Mouse (Mus musculus): Measurements from ENCODE around the gene Enc1. TPM values are rescaled to one million over a fixed set of nuclear protein-coding genes. Genes with fewer than 3 reads are reported as not detected.

Gene Enc1
- polyA plus RNA-seq, 1 experiment from 2014 or later, result 11.1 TPM

DNA sequence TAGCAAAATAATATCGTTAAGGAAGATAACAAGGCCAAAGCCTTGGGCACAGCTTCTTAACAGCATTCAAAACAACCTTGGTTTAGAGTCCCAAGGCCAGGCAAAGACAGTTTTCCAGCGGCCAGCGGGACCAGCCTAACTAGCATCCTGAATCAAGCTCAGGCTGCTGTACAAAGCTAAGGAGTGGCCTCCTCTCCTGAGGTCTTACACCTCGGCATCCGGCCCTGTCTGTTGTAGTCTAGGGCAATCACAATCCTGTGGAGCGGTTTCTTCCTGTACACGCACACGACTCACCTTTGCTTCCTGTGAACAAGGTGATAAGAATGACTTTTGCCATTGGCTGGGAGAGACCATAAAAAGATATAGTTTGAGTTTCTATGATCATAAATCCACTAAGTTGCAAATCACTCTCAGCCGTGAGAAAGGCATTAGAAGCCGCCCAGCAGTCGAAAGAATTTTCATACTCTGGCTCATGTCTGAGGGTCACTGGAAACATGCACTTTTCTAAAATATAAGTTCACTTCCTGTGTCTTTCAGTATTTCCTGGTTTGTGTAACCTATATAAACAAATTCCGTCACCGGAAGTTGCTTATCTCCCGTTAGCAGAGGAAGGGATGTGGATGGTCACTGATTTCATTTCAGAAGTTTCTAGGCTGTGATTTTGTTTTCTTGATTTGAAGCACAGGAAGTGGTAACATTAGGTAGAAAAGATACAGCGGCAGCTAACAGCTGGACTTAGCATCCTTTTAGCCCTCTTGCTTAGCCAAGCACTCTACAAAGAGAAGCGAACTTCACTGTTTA is 2.5 kb upstream of the Enc1 start:
- Histone ChIP-seq H3K36me3 (ENCODE audit: control insufficient read depth, insufficient read depth, low read length) (no peaks in the 10 kb centered on the region), H3K4me1 (replicated peaks; ENCODE audit: control insufficient read depth, insufficient read depth, low read length) (peaks cover 28% of the 10 kb centered on the region), H3K9ac (ENCODE audit: low read length) (no peak overlapping the region), H3K27me3 (ENCODE audit: control insufficient read depth, insufficient read depth, low read depth, low read length) (no peaks in the 10 kb centered on the region), H3K27ac (ENCODE audit: low read length) (peak overlapping the region; percentile 97), H3K9me3 (ENCODE audit: control insufficient read depth, low read length) (no peaks in the 10 kb centered on the region), H3K4me2 (ENCODE audit: low read depth, low read length) (no peak overlapping the region), H3K4me3 (ENCODE audit: low read length) (no peak overlapping the region)
- ATAC-seq (ENCODE audit: low read depth), result no peak
- 36% methylated on average over 16 of the region's 16 CpGs for WGBS

DNA sequence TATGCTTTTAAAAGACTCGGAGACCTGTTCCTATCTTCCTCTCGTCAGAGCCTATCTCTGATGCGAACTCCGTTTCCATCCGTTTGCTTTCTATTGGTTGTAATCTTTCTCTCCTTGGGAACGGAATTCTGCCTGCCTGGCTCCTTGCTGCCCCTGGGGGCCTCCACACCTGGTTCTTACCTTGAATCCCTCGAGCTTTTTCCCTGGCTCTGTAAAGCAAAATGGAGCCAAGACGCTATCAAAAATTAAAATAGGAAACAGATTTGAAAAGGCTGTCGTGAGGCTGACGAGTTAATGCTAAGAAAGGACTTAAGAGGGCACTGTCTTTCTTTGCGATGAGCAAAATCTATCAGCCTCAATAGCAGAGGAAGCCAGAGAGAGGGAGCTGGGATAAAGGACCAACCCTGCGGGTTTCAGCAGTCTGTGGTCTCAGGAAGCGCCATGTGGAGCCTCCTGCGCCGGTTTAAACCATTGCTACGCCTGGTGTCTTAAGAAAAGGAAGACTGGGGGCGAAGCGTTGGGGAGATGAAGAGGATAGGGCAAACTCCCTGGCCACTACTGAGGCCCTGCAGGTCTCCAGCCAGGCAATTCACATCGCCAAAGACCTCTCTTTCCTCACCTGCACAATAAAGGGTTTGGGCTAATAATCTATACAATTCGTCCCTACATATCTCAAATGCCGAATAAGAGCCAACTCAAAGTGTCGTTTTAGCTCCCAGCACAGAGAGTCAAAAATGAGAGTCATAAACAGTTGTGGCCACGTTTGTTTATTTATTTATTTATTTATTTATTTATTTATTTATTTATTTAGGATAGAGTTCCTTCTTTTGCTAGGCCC is 1.3 kb upstream of the Enc1 start:
- WGBS, result 6% methylated on average over 23 of the region's 23 CpGs
- Histone ChIP-seq H3K4me1 (replicated peaks; ENCODE audit: control insufficient read depth, insufficient read depth, low read length) (peaks cover 40% of the 10 kb centered on the region), H3K27ac (ENCODE audit: low read length) (peak overlapping the region; percentile 97), H3K9ac (ENCODE audit: low read length) (peak overlapping the region; percentile 54), H3K9me3 (ENCODE audit: control insufficient read depth, low read length) (no peaks in the 10 kb centered on the region), H3K27me3 (ENCODE audit: control insufficient read depth, insufficient read depth, low read depth, low read length) (no peaks in the 10 kb centered on the region), H3K4me3 (ENCODE audit: low read length) (peak overlapping the region; percentile 85), H3K36me3 (ENCODE audit: control insufficient read depth, insufficient read depth, low read length) (no peaks in the 10 kb centered on the region), H3K4me2 (ENCODE audit: low read depth, low read length) (peak overlapping the region; percentile 79)
- peak; percentile 27 for ATAC-seq (ENCODE audit: low read depth)

DNA sequence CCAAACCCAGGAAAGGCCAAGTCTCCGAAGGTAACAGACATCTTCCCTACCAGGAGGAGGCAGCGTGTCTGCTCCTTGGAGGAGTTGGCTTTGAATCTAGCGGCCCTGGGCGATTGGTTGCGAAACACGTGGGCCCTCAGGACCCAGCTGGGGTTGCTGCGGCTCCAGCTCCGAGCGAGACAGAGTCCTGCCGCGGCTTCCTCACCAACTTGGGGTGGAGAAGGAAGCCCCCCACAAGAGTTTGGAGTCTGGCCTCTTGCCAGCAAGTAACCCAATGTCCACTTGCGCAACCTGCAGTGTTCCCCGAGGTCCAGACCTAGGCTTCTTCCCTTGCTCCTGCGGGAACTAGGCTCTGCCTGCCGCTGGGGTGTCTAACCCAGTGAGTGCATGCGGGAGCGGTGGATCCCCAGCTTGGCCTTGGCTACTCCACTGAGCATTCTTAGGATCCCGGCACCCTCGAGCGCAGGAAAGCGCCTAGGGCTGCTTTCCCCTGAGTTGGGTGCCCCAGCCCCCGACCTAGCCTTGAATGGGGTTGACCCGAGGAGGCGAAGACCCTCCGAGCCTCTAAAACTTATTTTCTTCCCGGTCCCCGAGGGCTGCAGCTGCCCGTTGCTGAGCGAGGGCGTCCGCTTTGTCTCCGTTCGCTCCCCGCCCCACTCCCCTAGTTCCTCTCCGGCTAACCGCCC is 483 bp upstream of the Enc1 start:
- Histone ChIP-seq H3K36me3 (ENCODE audit: control insufficient read depth, insufficient read depth, low read length) (peaks cover 3% of the 10 kb centered on the region), H3K4me3 (ENCODE audit: low read length) (peak overlapping the region; percentile 85), H3K4me1 (replicated peaks; ENCODE audit: control insufficient read depth, insufficient read depth, low read length) (peaks cover 46% of the 10 kb centered on the region), H3K9me3 (ENCODE audit: control insufficient read depth, low read length) (no peaks in the 10 kb centered on the region), H3K27ac (ENCODE audit: low read length) (peak overlapping the region; percentile 97), H3K4me2 (ENCODE audit: low read depth, low read length) (peak overlapping the region; percentile 79), H3K9ac (ENCODE audit: low read length) (peak overlapping the region; percentile 84), H3K27me3 (ENCODE audit: control insufficient read depth, insufficient read depth, low read depth, low read length) (no peaks in the 10 kb centered on the region)
- 0% methylated on average over 34 of the region's 36 CpGs for WGBS
- peak; percentile 72 for ATAC-seq (ENCODE audit: low read depth)

DNA sequence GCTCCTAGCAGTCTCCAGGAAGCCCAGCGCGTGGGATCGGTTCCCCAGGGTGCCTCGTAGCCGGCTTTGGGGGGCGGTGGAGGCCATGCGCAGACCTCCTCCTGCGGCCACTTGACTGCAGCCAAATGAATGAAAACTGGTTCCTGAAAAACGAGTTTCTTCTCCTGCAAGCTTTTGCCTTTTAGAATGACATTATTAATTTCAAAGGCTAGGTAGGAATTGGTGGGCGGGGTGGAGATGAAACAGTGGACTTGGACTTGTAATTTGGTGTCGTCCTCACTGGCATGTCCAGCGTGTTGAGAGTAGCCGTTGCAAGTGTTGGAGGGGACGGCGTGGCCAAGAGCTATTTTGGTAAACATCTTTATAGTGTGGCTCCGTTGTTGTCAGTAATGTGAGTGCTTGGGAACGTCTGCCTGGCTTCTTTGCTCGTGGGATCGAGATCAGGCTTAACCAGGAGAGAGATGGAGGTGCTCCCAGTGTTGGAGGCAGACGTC is 929 bp downstream of the Enc1 start:
- peaks cover 17% of the 10 kb centered on the region for H3K36me3 ChIP-seq (ENCODE audit: control insufficient read depth, insufficient read depth, low read length)

DNA sequence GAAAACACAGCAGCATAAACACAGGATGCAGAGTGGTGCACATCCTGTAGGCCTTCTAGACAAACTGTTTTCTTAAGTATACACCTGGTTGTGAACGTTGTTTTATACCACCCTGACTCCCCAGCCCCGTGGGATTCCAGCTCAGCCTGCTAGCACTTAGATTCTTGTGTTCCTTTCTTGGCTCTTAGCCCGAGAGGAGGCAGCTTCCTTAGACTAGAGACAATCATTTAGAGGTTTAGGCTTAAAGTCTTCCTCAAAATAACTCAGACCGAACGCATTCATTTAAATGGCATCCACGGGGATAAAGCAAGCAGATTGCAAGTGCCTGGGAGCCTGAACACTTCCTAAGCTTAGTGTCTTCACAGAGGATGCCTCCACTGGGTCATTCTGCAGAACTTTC is 1.8 kb downstream of the Enc1 start:
- peak overlapping the region; percentile 62 for H3K9ac ChIP-seq (ENCODE audit: low read length)
- peaks cover 49% of the 10 kb centered on the region for H3K4me1 ChIP-seq (replicated peaks; ENCODE audit: control insufficient read depth, insufficient read depth, low read length)
- WGBS, result under 1% methylated on average over 6 of the region's 6 CpGs
- no peaks in the 10 kb centered on the region for H3K27me3 ChIP-seq (ENCODE audit: control insufficient read depth, insufficient read depth, low read depth, low read length)
- H3K36me3 ChIP-seq (ENCODE audit: control insufficient read depth, insufficient read depth, low read length), result peaks cover 25% of the 10 kb centered on the region
- H3K4me2 ChIP-seq (ENCODE audit: low read depth, low read length), result peak overlapping the region; percentile 79
- H3K9me3 ChIP-seq (ENCODE audit: control insufficient read depth, low read length), result no peaks in the 10 kb centered on the region
- H3K4me3 ChIP-seq (ENCODE audit: low read length), result peak overlapping the region; percentile 85
- H3K27ac ChIP-seq (ENCODE audit: low read length), result peak overlapping the region; percentile 12; the same call in 1 of the 2 replicates
- no peak for ATAC-seq (ENCODE audit: low read depth)

More for the DNA sequence above, 929 bp downstream of the Enc1 start:
- H3K9ac ChIP-seq (ENCODE audit: low read length), result peak overlapping the region; percentile 90
- peak overlapping the region; percentile 97 for H3K27ac ChIP-seq (ENCODE audit: low read length)
- H3K4me3 ChIP-seq (ENCODE audit: low read length), result peak overlapping the region; percentile 85
- peaks cover 51% of the 10 kb centered on the region for H3K4me1 ChIP-seq (replicated peaks; ENCODE audit: control insufficient read depth, insufficient read depth, low read length)
- H3K9me3 ChIP-seq (ENCODE audit: control insufficient read depth, low read length), result no peaks in the 10 kb centered on the region
- no peak for ATAC-seq (ENCODE audit: low read depth)
- WGBS, result 0% methylated on average over 20 of the region's 20 CpGs
- no peaks in the 10 kb centered on the region for H3K27me3 ChIP-seq (ENCODE audit: control insufficient read depth, insufficient read depth, low read depth, low read length)
- peak overlapping the region; percentile 79 for H3K4me2 ChIP-seq (ENCODE audit: low read depth, low read length)

DNA sequence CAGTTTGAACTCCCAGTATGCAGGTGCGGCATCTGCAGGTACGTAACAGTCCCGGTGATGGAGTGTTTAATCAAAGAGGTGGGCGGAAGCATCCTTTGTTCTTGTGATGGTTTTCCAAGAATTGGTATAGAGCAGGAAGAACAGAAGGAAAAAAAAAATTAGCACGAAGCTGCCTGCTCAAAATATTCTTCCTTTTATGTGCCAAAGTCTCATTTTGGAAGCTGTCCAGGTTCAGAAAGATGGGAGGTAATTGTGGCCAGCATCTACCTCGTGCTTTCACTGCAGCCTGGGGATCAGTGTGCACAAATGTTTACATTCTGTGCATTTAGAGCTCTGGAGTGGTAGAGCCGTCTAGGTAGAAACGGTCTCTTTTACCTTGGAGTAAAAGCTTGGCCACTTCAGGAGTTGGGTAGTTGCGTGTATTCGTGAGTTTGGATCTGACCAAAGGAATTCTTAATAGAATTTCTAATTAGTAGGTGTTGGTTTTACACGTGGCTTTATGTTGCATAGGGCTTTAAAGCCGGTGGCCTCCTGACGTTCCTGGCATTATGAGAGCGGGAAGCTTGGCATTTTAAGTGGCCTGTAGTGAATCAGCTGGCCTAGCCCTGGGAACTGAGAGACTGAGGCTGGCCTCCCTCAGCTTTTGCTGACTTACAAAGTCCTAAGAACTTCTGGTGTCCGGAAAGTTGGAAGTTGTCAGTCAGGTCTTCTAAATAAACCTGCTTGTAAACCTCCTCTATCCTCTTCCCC is 3.2 kb downstream of the Enc1 start:
- no peak for ATAC-seq (ENCODE audit: low read depth)
- Histone ChIP-seq H3K4me3 (ENCODE audit: low read length) (peak overlapping the region; percentile 85), H3K4me2 (ENCODE audit: low read depth, low read length) (peak overlapping the region; percentile 79), H3K27me3 (ENCODE audit: control insufficient read depth, insufficient read depth, low read depth, low read length) (no peaks in the 10 kb centered on the region), H3K9me3 (ENCODE audit: control insufficient read depth, low read length) (no peaks in the 10 kb centered on the region), H3K9ac (ENCODE audit: low read length) (peak overlapping the region; percentile 52; the same call in 1 of the 2 replicates), H3K36me3 (ENCODE audit: control insufficient read depth, insufficient read depth, low read length) (peaks cover 27% of the 10 kb centered on the region), H3K27ac (ENCODE audit: low read length) (peak overlapping the region; percentile 67), H3K4me1 (replicated peaks; ENCODE audit: control insufficient read depth, insufficient read depth, low read length) (peaks cover 53% of the 10 kb centered on the region)
- 31% methylated on average over 15 of the region's 15 CpGs for WGBS

DNA sequence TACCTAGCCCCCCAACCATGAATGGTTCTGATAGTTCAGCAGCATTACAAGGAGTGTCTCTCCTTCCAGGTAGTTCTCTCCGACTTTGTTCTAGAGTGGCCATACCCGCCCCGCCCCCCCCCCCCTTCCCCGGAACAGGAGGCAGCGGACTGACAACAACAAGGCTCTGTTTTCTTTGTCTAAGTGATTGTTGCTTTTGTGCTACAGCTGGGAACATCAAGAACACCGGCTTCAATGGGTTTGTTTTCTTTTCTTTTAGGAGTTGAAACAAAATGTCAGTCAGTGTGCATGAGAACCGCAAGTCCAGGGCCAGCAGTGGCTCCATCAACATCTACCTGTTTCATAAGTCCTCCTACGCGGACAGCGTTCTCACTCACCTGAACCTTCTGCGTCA is 3.8 kb downstream of the Enc1 start:
- H3K27ac ChIP-seq (ENCODE audit: low read length), result peak overlapping the region; percentile 67
- 44% methylated on average over 11 of the region's 11 CpGs for WGBS
- H3K4me3 ChIP-seq (ENCODE audit: low read length), result peak overlapping the region; percentile 85
- no peaks in the 10 kb centered on the region for H3K9me3 ChIP-seq (ENCODE audit: control insufficient read depth, low read length)
- H3K36me3 ChIP-seq (ENCODE audit: control insufficient read depth, insufficient read depth, low read length), result peaks cover 27% of the 10 kb centered on the region
- peak overlapping the region; percentile 79 for H3K4me2 ChIP-seq (ENCODE audit: low read depth, low read length)
- ATAC-seq (ENCODE audit: low read depth), result no peak
- H3K4me1 ChIP-seq (replicated peaks; ENCODE audit: control insufficient read depth, insufficient read depth, low read length), result peaks cover 54% of the 10 kb centered on the region
- H3K9ac ChIP-seq (ENCODE audit: low read length), result no peak overlapping the region
- H3K27me3 ChIP-seq (ENCODE audit: control insufficient read depth, insufficient read depth, low read depth, low read length), result no peaks in the 10 kb centered on the region

DNA sequence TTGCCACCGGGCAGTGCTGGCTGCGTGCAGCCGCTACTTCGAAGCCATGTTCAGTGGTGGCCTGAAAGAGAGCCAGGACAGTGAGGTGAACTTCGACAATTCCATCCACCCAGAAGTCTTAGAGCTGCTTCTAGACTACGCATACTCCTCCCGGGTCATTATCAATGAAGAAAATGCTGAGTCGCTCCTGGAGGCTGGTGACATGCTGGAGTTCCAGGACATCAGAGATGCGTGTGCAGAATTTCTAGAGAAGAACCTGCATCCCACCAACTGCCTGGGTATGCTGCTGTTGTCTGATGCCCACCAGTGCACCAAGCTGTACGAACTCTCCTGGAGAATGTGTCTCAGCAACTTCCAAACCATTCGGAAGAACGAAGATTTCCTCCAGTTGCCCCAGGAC is 4.3 kb downstream of the Enc1 start:
- H3K9ac ChIP-seq (ENCODE audit: low read length), result no peak overlapping the region
- no peak for ATAC-seq (ENCODE audit: low read depth)
- peaks cover 27% of the 10 kb centered on the region for H3K36me3 ChIP-seq (ENCODE audit: control insufficient read depth, insufficient read depth, low read length)
- H3K4me3 ChIP-seq (ENCODE audit: low read length), result no peak overlapping the region
- H3K27me3 ChIP-seq (ENCODE audit: control insufficient read depth, insufficient read depth, low read depth, low read length), result no peaks in the 10 kb centered on the region
- H3K4me1 ChIP-seq (replicated peaks; ENCODE audit: control insufficient read depth, insufficient read depth, low read length), result peaks cover 57% of the 10 kb centered on the region
- H3K4me2 ChIP-seq (ENCODE audit: low read depth, low read length), result no peak overlapping the region
- 84% methylated on average over 12 of the region's 12 CpGs for WGBS
- no peaks in the 10 kb centered on the region for H3K9me3 ChIP-seq (ENCODE audit: control insufficient read depth, low read length)
- no peak overlapping the region for H3K27ac ChIP-seq (ENCODE audit: low read length)

Measured in lung, embryonic 16.5 days (tissue).